Mouse (Mus musculus) urinary bladder, postnatal 36 days (tissue): Measurements from ENCODE around the gene Gm8108.
"Not testable (repeated sequence)": the region's sequence is repeated elsewhere in the genome, so short reads cannot be mapped to it uniquely, and the experiment has no call there.

ENCODE experiments used
- DNase-seq, 2 experiments: peaks; one replicate each; pipeline ENCODE4 v3.0.0; 2022; ENCODE audit warnings: low spot score in 2 of 2, mixed read lengths in 1 of 2

The Gm8108 gene

DNA sequence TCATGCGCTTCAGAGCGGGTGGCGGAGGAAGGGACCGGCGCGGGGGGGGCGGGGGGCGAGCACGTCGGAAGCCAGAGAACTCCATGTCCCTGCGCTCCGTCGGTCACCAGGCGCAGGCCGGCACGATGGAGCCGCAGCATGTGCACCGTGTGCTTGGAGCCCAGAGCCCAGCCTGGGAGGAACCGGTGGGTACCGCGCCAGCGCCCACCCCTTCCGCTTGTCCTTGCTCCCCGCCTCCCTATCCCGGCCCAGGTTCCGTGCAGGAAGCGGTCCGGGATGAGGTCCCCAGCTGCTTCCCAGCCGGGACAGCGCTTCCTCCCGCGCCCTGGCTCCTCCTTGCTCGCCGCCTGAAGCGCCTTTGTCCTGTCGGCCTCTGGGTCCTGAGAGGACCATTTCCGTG is at the start of gene Gm8108:
Gene Gm8108, plus strand, starts transcription at position 101 of the 400 bp plus-strand sequence.
- DNase-seq, result peak; percentile 2 to 3

- DNase-seq, result not testable (repeated sequence)
These were observed 26.5 kb upstream of the Gm8108 start, which contains the start of gene Gm3115 for GRCm38 (mm10) chr14:4083820-4084219. Gene Gm3115, plus strand, starts transcription at chr14:4084120.

GRCm38 (mm10) chr14:4141646-4142045 is 31.3 kb downstream of the Gm8108 start:
- DNase-seq, result not testable (repeated sequence)

GRCm38 (mm10) chr14:4164730-4165129 is 54.4 kb downstream of the Gm8108 start, which contains the start of gene Gm3127:
Gene Gm3127, plus strand, starts transcription at chr14:4165030.
- not testable (repeated sequence) for DNase-seq

- not testable (repeated sequence) for DNase-seq
These were observed 71.7 kb downstream of the Gm8108 start for GRCm38 (mm10) chr14:4182030-4182429.
